Mouse (Mus musculus): ENCODE data around the gene Rpa2. TPM values are rescaled to one million over a fixed set of nuclear protein-coding genes. Genes with fewer than 3 reads are reported as not detected.
"Not testable (repeated sequence)": the region's sequence is repeated elsewhere in the genome, so short reads cannot be mapped to it uniquely, and the experiment has no call there.

Gene Rpa2
- polyA plus RNA-seq, 1 experiment from 2014 or later = 94.9 TPM

DNA sequence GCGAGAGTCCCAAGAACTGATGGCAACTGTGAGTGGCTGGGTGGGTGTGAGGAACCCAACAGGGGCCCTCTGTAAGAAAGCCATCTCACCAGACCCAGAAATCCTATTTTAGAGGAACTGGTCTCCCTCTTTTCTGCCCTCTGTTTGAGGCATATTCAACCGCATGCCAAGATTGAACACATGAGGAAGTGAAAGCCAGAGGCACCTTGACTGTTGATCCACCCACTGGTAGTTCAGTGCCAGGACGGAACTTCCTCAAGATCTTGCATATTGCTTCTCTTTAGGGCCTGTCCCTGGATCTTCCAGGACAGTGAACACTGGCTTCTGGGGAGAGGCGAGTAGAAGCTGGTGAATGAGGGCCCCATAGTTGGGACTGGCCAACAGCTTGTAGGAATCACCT lies 12.2 kb downstream of the Rpa2 start:
- Histone ChIP-seq H3K9me3 (ENCODE audit: control insufficient read depth, low read length) (no peaks in the 10 kb centered on the region), H3K4me1 (ENCODE audit: control insufficient read depth, insufficient read depth, low read length) (no peaks in the 10 kb centered on the region), H3K9ac (ENCODE audit: low read depth, low read length) (no peak overlapping the region), H3K36me3 (ENCODE audit: control insufficient read depth, insufficient read depth, low read length) (peaks cover 44% of the 10 kb centered on the region), H3K27ac (replicated peaks; ENCODE audit: low read depth, low read length) (no peak overlapping the region), H3K27me3 (replicated peaks; ENCODE audit: control insufficient read depth, insufficient read depth, low read length) (no peaks in the 10 kb centered on the region), H3K4me2 (ENCODE audit: low read depth, low read length) (no peak overlapping the region), H3K4me3 (ENCODE audit: low read depth, low read length) (no peak overlapping the region)
- ATAC-seq (ENCODE audit: low read depth) (no peak), DNase-seq (ENCODE audit: low spot score) (peak; percentile 12)
- 80% methylated on average over 4 of the region's 4 CpGs for WGBS

DNA sequence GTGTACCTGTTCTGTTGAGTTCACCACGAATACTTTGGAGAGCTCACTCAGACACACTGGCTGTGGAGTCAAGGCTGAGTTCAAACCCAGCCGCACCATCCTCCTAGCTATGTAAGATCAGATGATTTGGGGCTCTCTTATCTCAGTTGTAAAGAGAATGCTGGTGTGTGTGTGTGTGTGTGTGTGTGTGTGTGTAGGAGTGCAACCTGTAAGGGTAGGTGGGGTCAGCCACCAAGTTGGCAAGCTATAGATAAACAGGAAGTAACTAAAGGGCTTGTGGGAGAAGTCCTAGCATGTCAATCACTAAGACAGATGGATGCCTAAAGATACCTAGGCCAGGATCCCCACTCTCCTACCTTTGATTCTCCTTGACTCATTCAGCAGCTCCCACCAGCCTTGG lies 15.6 kb downstream of the Rpa2 start:
- ATAC-seq (ENCODE audit: low read depth) (no peak), DNase-seq (ENCODE audit: low spot score) (no peak)
- Histone ChIP-seq H3K4me3 (ENCODE audit: low read depth, low read length) (no peak overlapping the region), H3K4me1 (ENCODE audit: control insufficient read depth, insufficient read depth, low read length) (no peaks in the 10 kb centered on the region), H3K36me3 (ENCODE audit: control insufficient read depth, insufficient read depth, low read length) (peaks cover 11% of the 10 kb centered on the region), H3K27ac (replicated peaks; ENCODE audit: low read depth, low read length) (no peak overlapping the region), H3K9ac (ENCODE audit: low read depth, low read length) (no peak overlapping the region), H3K4me2 (ENCODE audit: low read depth, low read length) (no peak overlapping the region), H3K27me3 (replicated peaks; ENCODE audit: control insufficient read depth, insufficient read depth, low read length) (no peaks in the 10 kb centered on the region), H3K9me3 (ENCODE audit: control insufficient read depth, low read length) (no peaks in the 10 kb centered on the region)
- 82% methylated on average over 2 of the region's 2 CpGs for WGBS

DNA sequence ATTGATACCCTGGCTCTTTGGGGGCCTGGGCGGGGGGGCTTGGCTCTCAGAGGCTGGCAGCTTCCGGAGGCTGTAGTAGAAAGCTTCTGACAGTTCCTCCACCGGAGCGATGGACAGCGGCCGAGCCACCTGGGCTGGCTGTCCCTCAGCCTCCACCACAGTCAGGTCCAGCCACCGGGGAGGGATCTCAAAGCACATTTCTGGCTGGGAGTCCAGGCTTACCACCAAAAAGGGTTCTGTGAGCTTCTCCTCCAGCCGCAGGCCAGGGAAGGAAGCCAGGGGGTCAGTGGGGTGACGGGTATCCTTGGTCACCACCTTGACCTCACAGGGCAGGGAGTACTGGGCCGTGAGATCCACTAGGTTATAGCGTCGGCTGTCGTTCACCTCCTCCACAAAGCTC lies 17.1 kb downstream of the Rpa2 start:
- Histone ChIP-seq H3K27ac (replicated peaks; ENCODE audit: low read depth, low read length) (no peak overlapping the region), H3K27me3 (replicated peaks; ENCODE audit: control insufficient read depth, insufficient read depth, low read length) (no peaks in the 10 kb centered on the region), H3K4me1 (ENCODE audit: control insufficient read depth, insufficient read depth, low read length) (no peaks in the 10 kb centered on the region), H3K4me3 (ENCODE audit: low read depth, low read length) (no peak overlapping the region), H3K36me3 (ENCODE audit: control insufficient read depth, insufficient read depth, low read length) (no peaks in the 10 kb centered on the region), H3K9ac (ENCODE audit: low read depth, low read length) (no peak overlapping the region), H3K9me3 (ENCODE audit: control insufficient read depth, low read length) (no peaks in the 10 kb centered on the region), H3K4me2 (ENCODE audit: low read depth, low read length) (no peak overlapping the region)
- 95% methylated on average over 9 of the region's 13 CpGs for WGBS
- ATAC-seq (ENCODE audit: low read depth) (no peak), DNase-seq (ENCODE audit: low spot score) (no peak)

DNA sequence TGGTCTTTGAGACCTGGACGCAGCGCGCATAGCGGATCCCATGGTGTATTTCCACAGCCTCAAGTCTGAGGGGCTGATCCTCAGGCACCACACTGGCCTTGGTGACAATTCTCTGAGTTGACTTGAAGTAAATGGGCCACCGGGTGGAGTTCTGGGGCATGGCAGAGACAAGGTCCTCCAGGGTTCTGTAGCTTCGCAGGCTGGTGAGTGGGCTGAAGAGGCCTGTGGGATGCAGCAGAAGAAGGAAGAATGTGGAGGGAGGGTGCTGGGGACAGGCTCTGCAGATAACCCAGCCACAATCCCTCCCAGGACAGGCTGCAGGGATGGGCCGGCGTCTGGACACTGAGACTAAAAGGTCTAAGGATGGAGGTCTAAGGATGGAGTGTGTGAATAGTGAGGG lies 21.6 kb downstream of the Rpa2 start:
- Histone ChIP-seq H3K9me3 (ENCODE audit: control insufficient read depth, low read length) (no peaks in the 10 kb centered on the region), H3K4me2 (ENCODE audit: low read depth, low read length) (no peak overlapping the region), H3K4me3 (ENCODE audit: low read depth, low read length) (no peak overlapping the region), H3K4me1 (ENCODE audit: control insufficient read depth, insufficient read depth, low read length) (no peaks in the 10 kb centered on the region), H3K36me3 (ENCODE audit: control insufficient read depth, insufficient read depth, low read length) (no peaks in the 10 kb centered on the region), H3K9ac (ENCODE audit: low read depth, low read length) (no peak overlapping the region), H3K27me3 (replicated peaks; ENCODE audit: control insufficient read depth, insufficient read depth, low read length) (peaks cover 4% of the 10 kb centered on the region), H3K27ac (replicated peaks; ENCODE audit: low read depth, low read length) (no peak overlapping the region)
- WGBS = 92% methylated on average over 8 of the region's 8 CpGs
- DNase-seq (ENCODE audit: low spot score) = no peak
- no peak for ATAC-seq (ENCODE audit: low read depth)

DNA sequence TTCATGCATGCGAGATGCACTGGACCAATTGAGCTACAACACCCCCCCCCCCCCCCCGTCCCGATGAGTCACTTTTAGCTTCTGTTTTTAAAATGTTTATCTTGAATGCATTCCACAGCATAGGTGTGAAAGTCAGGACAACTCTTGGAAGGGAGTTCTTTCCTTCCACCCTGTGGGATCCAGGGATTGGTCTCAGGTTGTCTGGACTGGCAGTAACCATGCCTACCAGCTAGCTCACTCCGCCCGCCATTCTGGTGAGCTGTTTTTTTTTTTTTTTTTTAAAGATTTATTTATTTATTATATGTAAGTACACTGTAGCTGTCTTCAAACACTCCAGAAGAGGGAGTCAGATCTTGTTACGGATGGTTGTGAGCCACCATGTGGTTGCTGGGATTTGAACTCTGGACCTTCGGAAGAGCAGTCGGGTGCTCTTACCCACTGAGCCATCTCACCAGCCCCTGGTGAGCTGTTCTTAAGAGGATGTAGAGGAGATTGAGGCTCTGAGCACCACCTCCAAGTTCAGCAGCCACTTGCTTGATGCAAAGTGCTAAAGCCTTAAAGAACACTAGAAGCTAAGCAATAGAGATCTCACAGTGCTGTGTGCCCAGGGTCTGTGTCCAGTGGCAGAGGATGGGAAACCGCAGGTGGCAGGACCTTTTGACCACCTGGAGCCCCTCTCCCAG lies 25.3 kb downstream of the Rpa2 start:
- not testable (repeated sequence) for ATAC-seq (ENCODE audit: low read depth); H3K9ac ChIP-seq (ENCODE audit: low read depth, low read length); H3K36me3 ChIP-seq (ENCODE audit: control insufficient read depth, insufficient read depth, low read length); H3K9me3 ChIP-seq (ENCODE audit: control insufficient read depth, low read length); H3K4me2 ChIP-seq (ENCODE audit: low read depth, low read length); DNase-seq (ENCODE audit: low spot score); H3K4me1 ChIP-seq (ENCODE audit: control insufficient read depth, insufficient read depth, low read length); H3K4me3 ChIP-seq (ENCODE audit: low read depth, low read length); H3K27ac ChIP-seq (replicated peaks; ENCODE audit: low read depth, low read length)
- H3K27me3 ChIP-seq (replicated peaks; ENCODE audit: control insufficient read depth, insufficient read depth, low read length) = peaks cover 23% of the 10 kb centered on the region
- WGBS = 87% methylated on average over 8 of the region's 9 CpGs

DNA sequence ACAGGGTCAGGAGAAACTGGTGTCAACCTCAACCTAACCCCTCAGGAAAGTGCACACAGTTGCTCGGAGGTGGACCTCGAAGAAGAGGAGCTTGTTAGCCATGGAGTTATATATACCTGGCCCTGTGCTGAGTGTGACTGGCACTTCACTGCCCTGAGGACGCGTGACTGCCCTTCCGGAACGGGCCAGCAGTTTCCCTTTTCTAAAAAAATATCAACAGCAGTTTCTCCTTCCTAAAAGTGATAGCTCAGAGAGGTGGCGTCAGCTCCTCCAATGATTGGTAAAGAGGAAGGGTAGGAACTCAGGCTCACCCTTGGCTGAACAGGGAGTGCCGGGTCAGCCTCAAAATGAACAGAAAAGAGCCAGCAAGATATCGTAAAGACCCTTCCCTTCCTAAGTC lies 25.9 kb downstream of the Rpa2 start:
- Histone ChIP-seq H3K4me3 (ENCODE audit: low read depth, low read length) (no peak overlapping the region), H3K4me1 (ENCODE audit: control insufficient read depth, insufficient read depth, low read length) (no peaks in the 10 kb centered on the region), H3K4me2 (ENCODE audit: low read depth, low read length) (no peak overlapping the region), H3K9ac (ENCODE audit: low read depth, low read length) (no peak overlapping the region), H3K36me3 (ENCODE audit: control insufficient read depth, insufficient read depth, low read length) (no peaks in the 10 kb centered on the region), H3K27me3 (replicated peaks; ENCODE audit: control insufficient read depth, insufficient read depth, low read length) (peaks cover 23% of the 10 kb centered on the region), H3K9me3 (ENCODE audit: control insufficient read depth, low read length) (no peaks in the 10 kb centered on the region), H3K27ac (replicated peaks; ENCODE audit: low read depth, low read length) (no peak overlapping the region)
- no peak for DNase-seq (ENCODE audit: low spot score)
- ATAC-seq (ENCODE audit: low read depth) = no peak
- 65% methylated on average over 9 of the region's 9 CpGs for WGBS

DNA sequence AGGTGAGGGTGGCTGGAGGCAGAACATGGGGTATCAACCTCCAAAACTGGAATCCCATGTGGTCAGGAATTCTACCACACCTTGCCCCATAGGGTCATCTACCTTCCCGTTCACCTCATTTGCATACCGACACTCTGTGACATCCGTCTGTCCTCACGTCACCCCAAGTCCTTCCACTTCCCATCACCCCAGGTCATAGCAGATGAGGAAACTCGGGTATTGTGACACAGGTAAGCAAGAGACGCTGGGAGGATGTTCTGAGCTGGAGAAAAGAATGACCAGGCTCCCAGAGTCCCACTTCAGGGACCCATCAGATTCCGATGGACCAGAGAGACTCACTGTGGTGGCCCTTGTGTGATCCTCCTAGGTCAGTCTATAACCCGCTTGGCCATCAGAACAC lies 26.6 kb downstream of the Rpa2 start:
- H3K4me2 ChIP-seq (ENCODE audit: low read depth, low read length) = no peak overlapping the region
- H3K9me3 ChIP-seq (ENCODE audit: control insufficient read depth, low read length) = no peaks in the 10 kb centered on the region
- DNase-seq (ENCODE audit: low spot score) = no peak
- ATAC-seq (ENCODE audit: low read depth) = no peak
- no peak overlapping the region for H3K27ac ChIP-seq (replicated peaks; ENCODE audit: low read depth, low read length)
- H3K4me1 ChIP-seq (ENCODE audit: control insufficient read depth, insufficient read depth, low read length) = no peaks in the 10 kb centered on the region
- no peak overlapping the region for H3K9ac ChIP-seq (ENCODE audit: low read depth, low read length)
- H3K36me3 ChIP-seq (ENCODE audit: control insufficient read depth, insufficient read depth, low read length) = no peaks in the 10 kb centered on the region
- H3K27me3 ChIP-seq (replicated peaks; ENCODE audit: control insufficient read depth, insufficient read depth, low read length) = peaks cover 23% of the 10 kb centered on the region
- H3K4me3 ChIP-seq (ENCODE audit: low read depth, low read length) = no peak overlapping the region
- WGBS = 68% methylated on average over 8 of the region's 8 CpGs

DNA sequence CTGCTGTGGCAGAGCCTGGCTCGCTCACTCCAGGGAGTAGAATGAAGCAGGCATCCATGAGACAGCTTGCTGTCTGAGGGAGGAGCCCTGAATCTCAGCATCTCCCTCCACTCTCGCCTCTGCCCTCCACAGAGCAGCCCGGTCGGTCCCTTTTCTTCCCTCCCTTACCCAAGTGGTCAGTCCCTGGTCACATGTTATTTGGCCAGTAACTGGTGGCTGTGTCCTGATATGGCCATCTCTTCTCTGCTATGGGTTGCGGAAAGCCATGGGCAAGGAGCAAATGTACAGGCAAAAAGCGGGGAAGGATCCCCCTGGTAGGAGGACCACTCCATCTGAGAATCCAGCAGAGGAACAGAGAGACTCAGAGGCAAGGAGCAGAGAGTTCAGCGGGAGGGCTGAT lies 27.0 kb downstream of the Rpa2 start:
- Histone ChIP-seq H3K4me3 (ENCODE audit: low read depth, low read length) (no peak overlapping the region), H3K9ac (ENCODE audit: low read depth, low read length) (no peak overlapping the region), H3K27me3 (replicated peaks; ENCODE audit: control insufficient read depth, insufficient read depth, low read length) (peaks cover 23% of the 10 kb centered on the region), H3K36me3 (ENCODE audit: control insufficient read depth, insufficient read depth, low read length) (no peaks in the 10 kb centered on the region), H3K4me2 (ENCODE audit: low read depth, low read length) (no peak overlapping the region), H3K9me3 (ENCODE audit: control insufficient read depth, low read length) (no peaks in the 10 kb centered on the region), H3K4me1 (ENCODE audit: control insufficient read depth, insufficient read depth, low read length) (no peaks in the 10 kb centered on the region), H3K27ac (replicated peaks; ENCODE audit: low read depth, low read length) (no peak overlapping the region)
- ATAC-seq (ENCODE audit: low read depth) = no peak
- DNase-seq (ENCODE audit: low spot score) = no peak
- WGBS = 46% methylated on average over 7 of the region's 7 CpGs

DNA sequence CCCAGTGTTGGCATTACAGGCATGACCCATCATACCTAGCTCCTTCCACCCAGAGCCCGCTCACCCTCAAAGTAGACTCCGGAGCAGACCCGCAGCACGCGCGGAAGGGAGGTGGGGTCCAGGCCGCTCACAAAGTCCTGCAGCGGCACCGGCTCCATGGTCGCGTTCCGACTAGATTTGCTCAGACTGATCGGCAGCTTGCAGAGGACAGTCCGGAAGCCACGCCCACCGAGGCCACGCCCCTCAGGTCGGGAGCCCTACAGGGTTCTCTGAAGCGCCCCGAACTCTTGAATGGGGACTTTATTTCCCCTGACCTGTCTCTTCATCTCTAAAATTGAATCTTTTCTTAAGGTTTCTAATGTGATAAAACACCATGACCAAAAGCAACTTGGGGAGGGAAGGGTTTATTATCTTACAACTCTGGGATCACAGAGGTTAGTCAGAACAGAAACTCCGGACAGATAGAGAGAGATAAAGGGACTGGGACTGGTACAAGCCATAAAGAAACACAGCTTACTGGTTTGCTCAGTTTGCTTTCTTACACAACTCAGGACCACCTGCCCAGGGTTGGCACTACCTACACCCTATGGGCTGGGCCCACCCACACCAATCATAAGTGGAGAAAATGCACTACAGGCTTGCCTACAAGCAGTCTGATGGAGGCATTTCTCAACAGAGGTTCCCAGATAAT lies 28.2 kb downstream of the Rpa2 start, which contains the start of gene Themis2:
Gene Themis2 (minus strand): TSS at position 192 of the 691 bp plus-strand sequence.
- Histone ChIP-seq H3K9me3 (ENCODE audit: control insufficient read depth, low read length) (no peaks in the 10 kb centered on the region), H3K36me3 (ENCODE audit: control insufficient read depth, insufficient read depth, low read length) (no peaks in the 10 kb centered on the region), H3K9ac (ENCODE audit: low read depth, low read length) (peak within 1 kb of the TSS; percentile 34; the same call in 1 of the 2 replicates), H3K4me3 (ENCODE audit: low read depth, low read length) (peak within 1 kb of the TSS; percentile 27), H3K4me2 (ENCODE audit: low read depth, low read length) (peak within 1 kb of the TSS; percentile 52), H3K4me1 (ENCODE audit: control insufficient read depth, insufficient read depth, low read length) (no peaks in the 10 kb centered on the region), H3K27me3 (replicated peaks; ENCODE audit: control insufficient read depth, insufficient read depth, low read length) (peaks cover 23% of the 10 kb centered on the region), H3K27ac (replicated peaks; ENCODE audit: low read depth, low read length) (no peak within 1 kb of the TSS)
- peak; percentile 50 for DNase-seq (ENCODE audit: low spot score)
- no peak for ATAC-seq (ENCODE audit: low read depth)
- 2% methylated on average over 20 of the region's 21 CpGs for WGBS
